Mouse (Mus musculus): ENCODE data around the gene Ppm1m. TPM values are rescaled to one million over a fixed set of nuclear protein-coding genes. Genes with fewer than 3 reads are reported as not detected.

Ppm1m gene
- polyA plus RNA-seq, 1 experiment from 2014 or later: 11.1 TPM

DNA sequence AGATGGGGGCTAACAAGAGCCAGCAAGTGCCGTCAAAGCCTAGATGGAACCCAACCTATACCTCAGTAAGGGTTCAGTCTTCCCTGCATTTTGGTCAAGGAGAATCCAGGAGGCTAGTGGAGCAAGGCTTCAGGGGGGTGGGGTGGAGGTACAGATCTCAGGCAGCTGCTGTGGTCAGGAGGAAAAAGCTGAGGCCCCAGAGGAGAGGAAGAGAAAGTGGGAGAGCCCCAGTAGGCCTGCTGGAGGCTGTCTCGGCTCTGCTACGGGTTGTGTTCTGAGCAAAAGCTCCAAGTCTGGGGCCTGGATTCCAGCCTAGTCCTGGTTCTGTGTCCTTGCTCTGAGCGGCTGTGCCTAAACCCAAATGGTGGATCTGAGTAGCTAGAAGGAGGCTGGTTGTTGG, 23.4 kb upstream of the Ppm1m start:
- TF ChIP-seq CTCF (IDR thresholded peaks at IDR 0.05; ENCODE audit: low read depth) (no peak), EP300 (IDR thresholded peaks at IDR 0.05; ENCODE audit: low read depth) (no peak)
- ATAC-seq (no peak; the same call in 1 of the 2 replicates), DNase-seq (no peak)
- WGBS (ENCODE audit: insufficient replicate concordance): 41% methylated on average over 4 of the region's 4 CpGs
- Histone ChIP-seq H3K4me3 (ENCODE audit: low read depth, low read length) (0 out of 2 replicates have a peak overlapping the region, but pooled peaks have one; percentile 13), H3K9me3 (ENCODE audit: low read length) (no peaks in the 10 kb centered on the region), H3K27ac (ENCODE audit: low read depth) (peak overlapping the region; percentile 85), H3K9ac (replicated peaks) (peak overlapping the region; percentile 18; the same call in 1 of the 2 replicates), H3K27me3 (ENCODE audit: insufficient read depth, low read length) (peaks cover 4% of the 10 kb centered on the region; the same call in 1 of the 2 replicates), H3K4me2 (ENCODE audit: low read depth, low read length) (peak overlapping the region; percentile 44), H3K36me3 (replicated peaks; ENCODE audit: insufficient read depth, low read length) (no peaks in the 10 kb centered on the region), H3K4me1 (ENCODE audit: insufficient read depth) (peaks cover 8% of the 10 kb centered on the region)

- peak; percentile 57 for ATAC-seq
- DNase-seq: no peak
- H3K4me2 ChIP-seq (ENCODE audit: low read depth, low read length): peak within 1 kb of the TSS; percentile 44
- H3K9ac ChIP-seq (replicated peaks): peak within 1 kb of the TSS; percentile 30; the same call in 1 of the 2 replicates
- H3K27ac ChIP-seq (ENCODE audit: low read depth): peak within 1 kb of the TSS; percentile 85
- H3K4me1 ChIP-seq (ENCODE audit: insufficient read depth): peaks cover 8% of the 10 kb centered on the region
- 0 out of 2 replicates have a peak within 1 kb of the TSS, but pooled peaks have one; percentile 13 for H3K4me3 ChIP-seq (ENCODE audit: low read depth, low read length)
- H3K9me3 ChIP-seq (ENCODE audit: low read length): no peaks in the 10 kb centered on the region
- no peak for TF ChIP-seq EP300 (IDR thresholded peaks at IDR 0.05; ENCODE audit: low read depth)
- no peak for TF ChIP-seq CTCF (IDR thresholded peaks at IDR 0.05; ENCODE audit: low read depth)
- 23% methylated on average over 4 of the region's 4 CpGs for WGBS (ENCODE audit: insufficient replicate concordance)
- peaks cover 4% of the 10 kb centered on the region; the same call in 1 of the 2 replicates for H3K27me3 ChIP-seq (ENCODE audit: insufficient read depth, low read length)
- H3K36me3 ChIP-seq (replicated peaks; ENCODE audit: insufficient read depth, low read length): no peaks in the 10 kb centered on the region
Measured at GRCm38 (mm10) chr9:106222261-106222851, 22.8 kb upstream of the Ppm1m start, which contains the start of gene Tlr9. TSS of gene Tlr9 (plus strand) at chr9:106222598.

GRCm38 (mm10) chr9:106220894-106221523, 21.5 kb upstream of the Ppm1m start:
- ATAC-seq (no peak), DNase-seq (no peak)
- H3K27ac ChIP-seq (ENCODE audit: low read depth): no peak overlapping the region
- H3K27me3 ChIP-seq (ENCODE audit: insufficient read depth, low read length): no peaks in the 10 kb centered on the region; the same call in 1 of the 2 replicates
- TF ChIP-seq EP300 (IDR thresholded peaks at IDR 0.05; ENCODE audit: low read depth) (no peak), CTCF (IDR thresholded peaks at IDR 0.05; ENCODE audit: low read depth) (no peak)
- WGBS (ENCODE audit: insufficient replicate concordance): 64% methylated on average over 8 of the region's 8 CpGs
- H3K9ac ChIP-seq (replicated peaks): no peak overlapping the region
- no peak overlapping the region for H3K4me2 ChIP-seq (ENCODE audit: low read depth, low read length)
- H3K36me3 ChIP-seq (replicated peaks; ENCODE audit: insufficient read depth, low read length): no peaks in the 10 kb centered on the region
- peaks cover 4% of the 10 kb centered on the region for H3K4me1 ChIP-seq (ENCODE audit: insufficient read depth)
- H3K4me3 ChIP-seq (ENCODE audit: low read depth, low read length): no peak overlapping the region
- H3K9me3 ChIP-seq (ENCODE audit: low read length): no peaks in the 10 kb centered on the region

GRCm38 (mm10) chr9:106216971-106217370, 17.4 kb upstream of the Ppm1m start:
- 82% methylated on average over 7 of the region's 7 CpGs for WGBS (ENCODE audit: insufficient replicate concordance)
- no peak for ATAC-seq
- H3K36me3 ChIP-seq (replicated peaks; ENCODE audit: insufficient read depth, low read length): peaks cover 9% of the 10 kb centered on the region; the same call in 1 of the 2 replicates
- DNase-seq: no peak
- no peak for TF ChIP-seq EP300 (IDR thresholded peaks at IDR 0.05; ENCODE audit: low read depth)
- no peak for TF ChIP-seq CTCF (IDR thresholded peaks at IDR 0.05; ENCODE audit: low read depth)
- no peak overlapping the region for H3K9ac ChIP-seq (replicated peaks)
- H3K4me1 ChIP-seq (ENCODE audit: insufficient read depth): no peaks in the 10 kb centered on the region
- H3K4me2 ChIP-seq (ENCODE audit: low read depth, low read length): no peak overlapping the region
- H3K9me3 ChIP-seq (ENCODE audit: low read length): no peaks in the 10 kb centered on the region
- H3K27me3 ChIP-seq (ENCODE audit: insufficient read depth, low read length): no peaks in the 10 kb centered on the region
- no peak overlapping the region for H3K4me3 ChIP-seq (ENCODE audit: low read depth, low read length)
- H3K27ac ChIP-seq (ENCODE audit: low read depth): no peak overlapping the region

DNA sequence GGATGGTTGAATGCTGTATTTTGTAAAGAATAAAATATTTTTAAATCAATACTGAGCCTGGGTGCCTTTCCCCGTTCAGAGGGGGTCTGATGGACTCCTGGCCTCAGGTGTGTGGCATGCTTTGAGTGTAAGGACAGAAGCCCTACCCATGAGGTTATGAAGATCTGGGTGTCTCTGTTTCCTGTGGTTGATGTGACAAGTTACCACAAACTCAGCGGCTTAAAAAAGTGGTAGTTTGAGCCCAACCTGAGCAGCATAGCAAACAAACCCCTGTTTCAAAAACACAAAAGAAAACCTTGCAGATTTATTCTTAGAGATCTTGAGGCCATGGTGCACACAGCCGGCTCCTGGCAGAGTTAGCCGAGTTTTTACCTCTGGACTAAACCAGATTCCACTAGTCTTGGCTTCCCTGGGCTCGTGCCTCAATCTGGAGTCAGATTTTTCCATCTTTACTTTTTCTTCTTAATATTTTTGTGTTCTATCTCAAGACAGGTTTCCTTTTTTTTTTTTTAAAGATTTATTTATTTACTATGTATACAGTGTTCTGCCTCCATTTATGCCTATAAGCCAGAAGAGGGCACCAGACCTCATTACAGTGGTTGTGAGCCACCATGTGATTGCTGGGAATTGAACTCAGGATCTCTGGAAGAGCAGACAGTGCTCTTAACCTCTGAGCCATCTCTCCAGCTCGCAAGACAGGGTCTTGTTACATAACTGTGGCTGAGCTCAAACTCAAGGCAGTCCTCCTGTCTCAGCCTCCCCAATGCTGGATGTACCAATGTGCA, 16.0 kb upstream of the Ppm1m start:
- H3K4me2 ChIP-seq (ENCODE audit: low read depth, low read length): no peak overlapping the region
- H3K27me3 ChIP-seq (ENCODE audit: insufficient read depth, low read length): no peaks in the 10 kb centered on the region
- ATAC-seq (no peak), DNase-seq (no peak)
- H3K27ac ChIP-seq (ENCODE audit: low read depth): no peak overlapping the region
- peak; percentile 52 for TF ChIP-seq CTCF (IDR thresholded peaks at IDR 0.05; ENCODE audit: low read depth)
- no peak for TF ChIP-seq EP300 (IDR thresholded peaks at IDR 0.05; ENCODE audit: low read depth)
- H3K4me1 ChIP-seq (ENCODE audit: insufficient read depth): 0 out of 2 replicates have a peak, but pooled peaks cover 2% of the 10 kb centered on the region
- no peaks in the 10 kb centered on the region for H3K9me3 ChIP-seq (ENCODE audit: low read length)
- H3K36me3 ChIP-seq (replicated peaks; ENCODE audit: insufficient read depth, low read length): peaks cover 9% of the 10 kb centered on the region; the same call in 1 of the 2 replicates
- no peak overlapping the region for H3K9ac ChIP-seq (replicated peaks)
- no peak overlapping the region for H3K4me3 ChIP-seq (ENCODE audit: low read depth, low read length)
- WGBS (ENCODE audit: insufficient replicate concordance): 60% methylated on average over 6 of the region's 6 CpGs

DNA sequence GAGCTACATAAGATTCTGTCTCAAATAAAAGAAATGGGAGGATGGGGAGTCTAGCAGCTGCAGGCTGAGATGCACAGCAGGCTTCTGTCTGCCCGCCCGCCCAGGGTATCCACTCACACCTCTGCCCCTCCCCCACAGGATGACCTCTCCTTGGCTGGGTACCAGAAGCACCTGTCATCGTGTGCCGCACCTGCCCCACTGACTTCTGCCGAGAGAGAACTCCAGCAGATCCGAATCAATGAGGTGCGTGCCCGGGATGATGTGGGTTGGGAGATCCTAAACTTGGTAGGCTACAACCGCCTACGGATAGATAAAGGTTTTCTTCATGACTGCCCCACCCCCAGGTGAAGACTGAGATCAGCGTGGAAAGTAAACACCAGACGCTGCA, 13.0 kb upstream of the Ppm1m start:
- DNase-seq: no peak
- no peak overlapping the region for H3K4me2 ChIP-seq (ENCODE audit: low read depth, low read length)
- 73% methylated on average over 12 of the region's 12 CpGs for WGBS (ENCODE audit: insufficient replicate concordance)

More for the DNA sequence above, 13.0 kb upstream of the Ppm1m start:
- TF ChIP-seq CTCF (IDR thresholded peaks at IDR 0.05; ENCODE audit: low read depth) (no peak), EP300 (IDR thresholded peaks at IDR 0.05; ENCODE audit: low read depth) (no peak)
- Histone ChIP-seq H3K36me3 (replicated peaks; ENCODE audit: insufficient read depth, low read length) (peaks cover 9% of the 10 kb centered on the region; the same call in 1 of the 2 replicates), H3K4me3 (ENCODE audit: low read depth, low read length) (no peak overlapping the region), H3K9me3 (ENCODE audit: low read length) (no peaks in the 10 kb centered on the region), H3K27ac (ENCODE audit: low read depth) (no peak overlapping the region), H3K9ac (replicated peaks) (no peak overlapping the region), H3K4me1 (ENCODE audit: insufficient read depth) (0 out of 2 replicates have a peak, but pooled peaks cover 2% of the 10 kb centered on the region), H3K27me3 (ENCODE audit: insufficient read depth, low read length) (no peaks in the 10 kb centered on the region)
- ATAC-seq: no peak

Measured in liver, postnatal 0 days (tissue).